ENCODE assay signal across 18 mouse cellular contexts in genomic region chr8:106288732-106289131, GRCm38 (mm10). TPM values are rescaled to one million over a fixed set of nuclear protein-coding genes. Genes with fewer than 3 reads are reported as not detected.
DNase-seq lines count a peak whose midpoint lies in the region; ATAC-seq and TF ChIP-seq lines count a peak whose summit lies in the region.
"Had no signal": no experiment of that assay in that cellular context is flagged by ENCODE, and none has a peak within 500 bp of the region (broad histone marks: within the 10 kb centered on the region; RNA-seq: fewer than 3 reads in every experiment).

No protein-coding gene starts in this region.

- no peak overlapping the region for H3K4me3 ChIP-seq in heart, embryonic 16.5 days (ENCODE audit: low read length)
- no peak overlapping the region for H3K4me3 ChIP-seq in intestine, embryonic 14.5 days (ENCODE audit: low read depth, low read length)
- H3K4me3 ChIP-seq in intestine, postnatal 0 days (ENCODE audit: low read depth, low read length): no peak overlapping the region
- no peak overlapping the region for H3K4me3 ChIP-seq in stomach, postnatal 0 days (ENCODE audit: low read depth, low read length)
- H3K4me3 ChIP-seq: embryonic facial prominence, embryonic 13.5 days; heart, embryonic 10.5 days; hindbrain, embryonic 13.5 days had no signal

- no peaks in the 10 kb centered on the region for H3K4me1 ChIP-seq in heart, embryonic 16.5 days (ENCODE audit: control insufficient read depth, insufficient read depth, low read length)
- 0 out of 2 replicates have a peak, but pooled peaks cover 3% of the 10 kb centered on the region for H3K4me1 ChIP-seq in intestine, embryonic 14.5 days (replicated peaks; ENCODE audit: control insufficient read depth, insufficient read depth, low read length)
- H3K4me1 ChIP-seq in intestine, postnatal 0 days (replicated peaks; ENCODE audit: control insufficient read depth, insufficient read depth, low read length): peaks cover 2% of the 10 kb centered on the region; the same call in 1 of the 2 replicates
- H3K4me1 ChIP-seq in stomach, postnatal 0 days (replicated peaks; ENCODE audit: control insufficient read depth, insufficient read depth): no peaks in the 10 kb centered on the region

- ATAC-seq in heart, embryonic 16.5 days (replicated peaks; ENCODE audit: extremely low read depth, insufficient read depth, low FRiP score): peak; percentile 23; the same call in 1 of the 2 replicates
- no peak for ATAC-seq in intestine, embryonic 14.5 days (replicated peaks; ENCODE audit: low FRiP score, low TSS enrichment, low read depth)
- ATAC-seq in intestine, postnatal 0 days: peak; percentile 52
- no peak for ATAC-seq in stomach, postnatal 0 days (ENCODE audit: low FRiP score, low TSS enrichment)
- ATAC-seq: forebrain, embryonic 14.5 days had no signal

- no peak overlapping the region for H3K27ac ChIP-seq in heart, embryonic 16.5 days (ENCODE audit: low read length)
- H3K27ac ChIP-seq in intestine, embryonic 14.5 days (ENCODE audit: low read depth): 0 out of 2 replicates have a peak overlapping the region, but pooled peaks have one; percentile 1
- H3K27ac ChIP-seq in intestine, postnatal 0 days (ENCODE audit: low read depth, low read length): no peak overlapping the region
- peak overlapping the region; percentile 24; the same call in 1 of the 2 replicates for H3K27ac ChIP-seq in stomach, postnatal 0 days (replicated peaks)
- H3K27ac ChIP-seq: embryonic facial prominence, embryonic 13.5 days; heart, embryonic 10.5 days; hindbrain, embryonic 13.5 days had no signal

- TF ChIP-seq CTCF in intestine, postnatal 0 days (IDR thresholded peaks at IDR 0.05; ENCODE audit: low read depth): no peak
- TF ChIP-seq CTCF in stomach, postnatal 0 days (IDR thresholded peaks at IDR 0.05; ENCODE audit: low read depth): no peak

- 37% methylated on average over 2 of the region's 3 CpGs for WGBS in heart, embryonic 16.5 days
- WGBS in intestine, embryonic 14.5 days: 34% methylated on average over 3 of the region's 3 CpGs
- 7% methylated on average over 3 of the region's 3 CpGs for WGBS in intestine, postnatal 0 days
- WGBS in stomach, postnatal 0 days: 13% methylated on average over 3 of the region's 3 CpGs

- no peak for TF ChIP-seq EP300 in stomach, postnatal 0 days (optimal IDR thresholded peaks at IDR 0.05)

- no peaks in the 10 kb centered on the region for H3K9me3 ChIP-seq in heart, embryonic 16.5 days (replicated peaks; ENCODE audit: control insufficient read depth, low read length)
- no peaks in the 10 kb centered on the region for H3K9me3 ChIP-seq in intestine, embryonic 14.5 days (ENCODE audit: control insufficient read depth, low read length)
- H3K9me3 ChIP-seq in intestine, postnatal 0 days (ENCODE audit: control insufficient read depth): no peaks in the 10 kb centered on the region
- no peaks in the 10 kb centered on the region for H3K9me3 ChIP-seq in stomach, postnatal 0 days (ENCODE audit: control insufficient read depth, low read length)
- H3K9me3 ChIP-seq: embryonic facial prominence, embryonic 13.5 days; heart, embryonic 10.5 days; hindbrain, embryonic 13.5 days had no signal

- no peak overlapping the region for H3K4me2 ChIP-seq in heart, embryonic 16.5 days (ENCODE audit: low read depth, low read length)
- H3K4me2 ChIP-seq in intestine, embryonic 14.5 days (ENCODE audit: low read length): no peak overlapping the region
- H3K4me2 ChIP-seq in intestine, postnatal 0 days (replicated peaks; ENCODE audit: low read depth): no peak overlapping the region
- no peak overlapping the region for H3K4me2 ChIP-seq in stomach, postnatal 0 days (replicated peaks; ENCODE audit: low read depth)
- H3K4me2 ChIP-seq: embryonic facial prominence, embryonic 13.5 days; hindbrain, embryonic 13.5 days had no signal

- H3K9ac ChIP-seq in heart, embryonic 16.5 days (ENCODE audit: low read length): no peak overlapping the region
- H3K9ac ChIP-seq in intestine, embryonic 14.5 days (ENCODE audit: low read length): no peak overlapping the region
- no peak overlapping the region for H3K9ac ChIP-seq in intestine, postnatal 0 days (ENCODE audit: low read depth, low read length)
- H3K9ac ChIP-seq in stomach, postnatal 0 days (ENCODE audit: low read length): no peak overlapping the region
- H3K9ac ChIP-seq: embryonic facial prominence, embryonic 13.5 days; hindbrain, embryonic 13.5 days had no signal

- no peaks in the 10 kb centered on the region for H3K27me3 ChIP-seq in heart, embryonic 16.5 days (ENCODE audit: control insufficient read depth, insufficient read depth, low read length)
- no peaks in the 10 kb centered on the region for H3K27me3 ChIP-seq in intestine, embryonic 14.5 days (replicated peaks; ENCODE audit: control insufficient read depth, insufficient read depth, low read length)
- H3K27me3 ChIP-seq in intestine, postnatal 0 days (replicated peaks; ENCODE audit: control insufficient read depth, insufficient read depth, low read length): no peaks in the 10 kb centered on the region
- no peaks in the 10 kb centered on the region for H3K27me3 ChIP-seq in stomach, postnatal 0 days (ENCODE audit: control insufficient read depth, insufficient read depth, low read length)
- H3K27me3 ChIP-seq: embryonic facial prominence, embryonic 13.5 days; hindbrain, embryonic 13.5 days had no signal

- no peaks in the 10 kb centered on the region for H3K36me3 ChIP-seq in heart, embryonic 16.5 days (ENCODE audit: control insufficient read depth, insufficient read depth)
- no peaks in the 10 kb centered on the region for H3K36me3 ChIP-seq in intestine, embryonic 14.5 days (ENCODE audit: control insufficient read depth, insufficient read depth, low read length)
- no peaks in the 10 kb centered on the region for H3K36me3 ChIP-seq in intestine, postnatal 0 days (ENCODE audit: control insufficient read depth, insufficient read depth)
- no peaks in the 10 kb centered on the region for H3K36me3 ChIP-seq in stomach, postnatal 0 days (ENCODE audit: control insufficient read depth, insufficient read depth, low read length)
- H3K36me3 ChIP-seq: embryonic facial prominence, embryonic 13.5 days; heart, embryonic 10.5 days had no signal

- no peak for DNase-seq in heart, adult 8-10 months (ENCODE audit: low spot score)
- DNase-seq in intestine, embryonic 14.5 days (ENCODE audit: low spot score): no peak
- DNase-seq in stomach, postnatal 0 days (ENCODE audit: low spot score): no peak
- DNase-seq in adrenal gland, adult 18-20 months (ENCODE audit: low spot score in 2 of 2): no peak
- no peak for DNase-seq in spleen, postnatal 14 days (ENCODE audit: low spot score in 2 of 2)
- DNase-seq: adrenal gland, postnatal 25 days; cerebellum, adult 18-20 months; cerebellum, adult 9-11 months; cerebellum, postnatal 36 days; gastrocnemius, postnatal 36 days; heart, adult 11 months; heart, postnatal 14 days had no signal

RNA-seq across cellular contexts. Expression of gene Smpd3, which starts 49.1 kb away (rescaled TPM):
- polyA plus RNA-seq in heart, embryonic 16.5 days (2015; fragmentation: Nextera tagmentation; extraction: Ambion mirVana): 2.7 and 2.9 TPM in 2 replicates
- 1 to 10 TPM; 2.5 to 3.2 (median 2.6) TPM for total RNA-seq in heart, adult 8-10 months (2022)
- polyA plus RNA-seq in intestine, embryonic 14.5 days (2014; fragmentation: Nextera tagmentation; extraction: Ambion mirVana): 20.0 and 20.4 TPM in 2 replicates
- 10.6 and 11.8 TPM in 2 replicates for polyA plus RNA-seq in intestine, postnatal 0 days (2015; fragmentation: Nextera tagmentation; extraction: Ambion mirVana)
- 47.6 and 47.7 TPM in 2 replicates for polyA plus RNA-seq in stomach, postnatal 0 days (2015; fragmentation: Nextera tagmentation; extraction: Ambion mirVana)
- total RNA-seq in adrenal gland, adult 18-20 months (2021): 10 to 100 TPM in 1 of 2 experiments, 1 to 10 TPM in 1; 6.8 to 11.3 TPM

Comparison
In these comparisons a context has a peak if more than half of its experiments do, and no peak if none do; other contexts are left out.
1. ATAC-seq: peak in heart, embryonic 16.5 days (single experiment) and intestine, postnatal 0 days (single experiment); none in intestine, embryonic 14.5 days (single experiment) and stomach, postnatal 0 days (single experiment).
2. H3K27ac ChIP-seq: peak in intestine, embryonic 14.5 days (single experiment) and stomach, postnatal 0 days (single experiment); none in heart, embryonic 16.5 days (single experiment) and intestine, postnatal 0 days (single experiment).